Mouse (Mus musculus): ENCODE results near the gene Tmc6.

DNA sequence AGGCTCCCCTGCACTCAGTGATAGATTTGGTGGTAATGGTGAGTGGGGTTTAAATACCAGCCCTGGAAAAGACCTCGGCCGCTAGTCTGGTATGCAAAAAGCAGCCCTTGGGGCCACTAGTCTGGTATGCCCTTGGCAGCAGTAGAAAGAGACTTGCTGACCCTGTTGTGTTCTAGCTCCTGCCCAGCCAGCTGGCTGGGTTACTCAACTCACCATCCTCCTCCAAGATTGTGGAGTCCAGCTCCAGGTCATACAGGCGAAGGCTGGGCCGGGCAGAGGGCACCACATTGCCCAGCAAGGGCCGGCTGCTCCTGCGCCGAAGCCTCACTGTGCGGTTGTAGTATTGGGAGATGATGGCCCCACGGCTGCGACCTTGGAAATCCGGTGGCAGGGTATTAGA is 4.0 kb downstream of the Tmc6 start:
- TF ChIP-seq CTCF (IDR thresholded peaks at IDR 0.05), result no peak
- TF ChIP-seq POLR2A (IDR thresholded peaks at IDR 0.05; ENCODE audit: insufficient read depth, low read depth, low read length), result no peak
- TF ChIP-seq EP300 (IDR thresholded peaks at IDR 0.05; ENCODE audit: insufficient read depth, low read depth, low read length), result no peak
